Mouse (Mus musculus) inflammation-experienced regulatory T-cells, adult 6 months (primary cell): ENCODE data around the gene Cog1. TPM values are rescaled to one million over a fixed set of nuclear protein-coding genes. Genes with fewer than 3 reads are reported as not detected.

Source experiments
- ATAC-seq: one replicate; pipeline ENCODE4 v1.8.0; 2017
- polyA plus RNA-seq, 3 experiments: library from polyadenylated mRNA; unstranded; fragments of 100-300 nt; shearing (Covaris generic); gene quantifications; one replicate each; pipeline ENCODE4 v1.2.1; 2017

The Cog1 gene
- polyA plus RNA-seq, 3 experiments from 2014 or later = 14.9 to 16.9 (median 15.8) TPM

DNA sequence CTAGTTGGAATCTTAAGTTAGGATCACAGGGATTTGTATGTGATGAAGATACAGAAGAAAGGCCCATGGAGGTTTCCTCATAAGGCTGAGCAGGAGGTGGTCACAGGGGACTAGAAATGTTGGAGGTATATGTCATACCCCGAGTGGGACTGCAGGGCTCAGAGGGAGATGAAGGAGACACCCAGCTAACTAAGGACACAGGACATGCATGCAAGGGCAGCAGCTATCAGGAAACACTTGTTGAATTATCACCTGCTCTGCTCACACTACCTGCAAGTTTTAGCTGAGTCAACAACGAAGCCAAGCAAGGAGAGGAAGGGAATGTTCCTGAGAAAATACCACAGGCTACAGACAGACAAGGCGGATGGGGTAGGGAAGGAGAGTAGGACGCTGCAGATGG lies 18.7 kb downstream of the Cog1 start:
- no peak for ATAC-seq

DNA sequence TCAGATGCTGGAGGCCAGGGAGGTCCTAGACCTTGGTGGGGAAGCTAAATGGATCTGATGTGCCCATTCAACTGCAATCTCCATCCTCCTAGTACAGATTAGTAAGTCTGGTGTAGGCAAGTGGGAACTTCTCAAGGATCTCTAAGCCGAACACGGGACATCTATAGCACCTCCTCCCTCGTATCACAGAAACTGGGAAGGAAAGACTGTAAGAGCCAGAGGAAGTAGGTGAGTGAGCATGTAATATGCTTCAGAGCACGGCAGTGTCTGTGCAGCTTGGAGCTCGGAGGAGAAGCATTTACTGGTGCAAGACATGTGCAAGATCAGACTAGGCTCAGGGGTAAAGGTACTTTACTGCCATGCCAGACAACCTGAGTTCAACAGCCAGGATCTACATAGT lies 19.9 kb downstream of the Cog1 start:
- ATAC-seq = no peak

DNA sequence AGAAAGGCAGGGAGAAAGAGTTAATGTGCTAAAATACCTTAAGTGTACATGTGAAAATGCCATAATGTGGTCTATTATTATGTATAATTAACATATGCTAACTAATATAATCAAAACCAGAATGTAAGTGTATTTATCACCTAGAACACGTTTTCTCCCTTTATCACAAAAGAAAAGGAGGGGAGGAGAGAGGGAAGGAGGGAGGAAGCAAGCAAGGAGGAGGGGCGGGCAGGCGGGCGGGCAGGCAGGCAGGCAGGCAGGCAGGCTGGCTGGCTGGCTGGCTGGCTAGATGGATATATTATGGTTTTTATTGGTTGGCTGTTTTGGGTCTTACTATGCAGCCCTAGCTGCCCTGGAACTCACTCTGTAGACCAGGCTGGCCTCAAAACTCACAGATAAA lies 20.7 kb downstream of the Cog1 start:
- ATAC-seq = no peak

DNA sequence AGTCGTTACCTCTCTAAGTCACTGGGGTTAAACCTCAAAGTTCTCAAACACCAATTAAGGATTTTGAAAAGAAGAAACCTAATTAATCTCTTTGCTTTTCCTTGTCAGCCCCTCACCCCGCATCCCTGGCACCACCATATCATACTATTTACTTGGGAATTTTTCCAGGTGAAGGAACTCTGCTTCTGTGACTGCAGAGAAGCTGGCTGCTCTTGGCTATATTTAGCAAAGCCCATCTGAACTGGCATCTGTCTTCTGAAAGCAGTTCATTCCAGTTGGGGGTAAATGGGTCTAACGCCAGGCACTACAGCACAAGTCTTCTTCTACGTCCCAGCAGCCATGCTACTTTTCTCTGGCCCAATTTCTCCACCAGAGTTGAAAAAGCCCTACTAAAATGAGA lies 24.6 kb downstream of the Cog1 start:
- ATAC-seq = no peak

DNA sequence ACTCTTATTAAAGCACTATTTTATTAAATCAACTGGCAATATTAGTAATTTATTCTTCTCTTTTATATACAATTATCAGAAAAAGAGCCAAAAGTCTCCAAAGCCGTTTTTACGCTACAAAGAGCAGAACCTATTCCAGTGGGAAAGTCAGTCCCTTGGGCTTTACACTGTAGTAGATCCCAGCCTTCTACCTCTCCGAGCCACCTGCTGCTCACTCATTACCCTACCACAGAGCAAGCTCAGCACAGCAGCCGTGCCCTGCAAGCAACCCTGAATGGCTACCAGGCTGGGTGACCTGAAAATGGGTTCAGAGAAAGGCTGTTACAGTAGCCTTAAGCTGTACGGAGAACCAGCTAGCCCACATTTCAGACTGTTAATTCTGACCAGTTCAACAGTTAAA lies 25.6 kb downstream of the Cog1 start:
- ATAC-seq = no peak

DNA sequence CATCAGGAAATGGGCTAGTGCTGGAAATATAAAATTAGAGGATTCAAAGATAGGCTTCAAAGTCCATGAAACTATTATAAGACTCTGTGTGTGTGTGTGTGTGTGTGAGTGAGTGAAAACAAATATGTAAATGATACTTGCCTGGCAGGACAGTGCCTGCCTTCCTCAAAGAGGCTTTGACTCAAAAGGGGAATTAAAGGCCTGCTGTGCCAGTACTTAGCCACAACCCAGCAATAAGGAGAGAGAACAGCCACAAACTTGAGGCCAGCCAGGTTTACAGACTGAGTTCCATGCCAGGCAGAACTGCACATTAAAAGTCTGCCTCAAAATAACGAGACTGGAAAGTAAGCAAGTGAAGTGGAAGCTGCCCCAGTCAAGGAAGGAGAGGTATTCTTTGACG lies 27.9 kb downstream of the Cog1 start:
- no peak for ATAC-seq

DNA sequence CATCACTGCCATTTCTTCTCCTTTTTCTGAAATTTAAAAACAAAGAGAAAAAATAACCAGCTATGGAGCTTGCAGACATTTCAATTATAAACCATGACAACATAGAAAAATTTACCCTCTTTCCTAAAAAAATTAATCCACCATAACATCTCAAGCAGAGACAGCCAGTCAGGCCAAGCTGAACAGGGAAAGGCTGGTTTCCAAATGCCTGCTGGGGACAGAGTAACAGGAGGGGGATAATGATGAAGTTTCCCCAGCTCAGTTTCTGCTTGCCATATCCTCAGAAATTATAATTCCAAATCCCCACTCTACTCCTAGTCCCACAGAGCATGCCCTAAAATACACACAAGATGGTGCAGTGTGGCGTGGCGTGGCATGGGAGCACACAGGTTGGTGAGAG lies 28.4 kb downstream of the Cog1 start:
- ATAC-seq = no peak

DNA sequence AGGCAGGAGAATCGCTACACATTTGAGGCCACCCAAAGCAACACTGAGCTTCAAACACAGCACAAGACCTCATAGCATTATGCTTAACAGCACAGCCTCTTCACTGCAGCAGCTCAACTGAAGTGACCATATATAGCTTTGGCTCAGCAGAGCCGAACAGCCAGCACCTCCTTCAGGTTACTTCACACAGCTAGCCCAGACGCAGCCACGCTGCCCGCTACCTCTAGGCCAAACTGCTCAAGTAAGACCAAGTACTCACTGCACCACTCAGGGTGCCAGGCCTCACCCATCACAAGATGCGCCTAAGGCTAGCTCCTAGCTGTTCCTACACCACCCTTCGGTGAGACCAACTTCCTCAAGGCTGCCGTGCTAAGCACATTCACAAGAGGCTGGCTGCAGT lies 29.4 kb downstream of the Cog1 start:
- no peak for ATAC-seq

DNA sequence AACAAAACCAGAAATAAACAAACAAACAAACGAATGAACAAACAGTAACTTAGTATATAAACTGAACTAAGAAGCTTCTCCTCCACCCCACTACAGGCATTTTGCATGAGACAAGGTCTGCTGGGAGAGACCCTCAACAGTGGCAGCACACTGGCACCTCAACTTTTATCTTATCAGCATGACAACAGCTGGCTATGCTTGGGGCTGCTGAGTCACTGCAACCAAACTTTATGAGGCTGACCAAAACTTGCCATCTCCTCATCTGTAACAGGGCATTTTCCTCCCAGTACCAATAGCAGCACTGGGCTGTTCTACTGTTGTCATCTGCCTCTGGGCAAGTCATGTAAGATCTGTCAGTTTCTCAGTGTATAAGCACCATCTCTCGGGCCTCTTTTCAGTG lies 32.0 kb downstream of the Cog1 start:
- ATAC-seq = no peak

DNA sequence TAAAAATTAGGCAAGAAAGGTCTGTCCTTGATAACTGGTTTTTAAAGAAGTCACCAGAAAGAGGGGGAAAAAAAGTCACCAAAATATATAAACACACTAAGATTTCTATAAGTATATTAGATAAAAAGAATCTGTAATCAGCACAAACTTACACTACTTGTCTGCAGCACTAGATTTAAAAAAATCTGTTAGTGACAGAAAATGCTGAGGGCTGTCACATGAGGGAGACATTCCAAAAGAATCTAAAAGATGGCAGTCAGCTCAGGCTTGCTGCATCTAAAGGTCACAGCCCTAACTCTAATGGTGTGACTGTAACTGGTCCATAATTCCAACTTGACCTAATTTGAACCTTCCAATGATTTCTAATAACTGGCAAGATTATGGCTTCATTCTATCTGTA lies 33.0 kb downstream of the Cog1 start:
- ATAC-seq = no peak

DNA sequence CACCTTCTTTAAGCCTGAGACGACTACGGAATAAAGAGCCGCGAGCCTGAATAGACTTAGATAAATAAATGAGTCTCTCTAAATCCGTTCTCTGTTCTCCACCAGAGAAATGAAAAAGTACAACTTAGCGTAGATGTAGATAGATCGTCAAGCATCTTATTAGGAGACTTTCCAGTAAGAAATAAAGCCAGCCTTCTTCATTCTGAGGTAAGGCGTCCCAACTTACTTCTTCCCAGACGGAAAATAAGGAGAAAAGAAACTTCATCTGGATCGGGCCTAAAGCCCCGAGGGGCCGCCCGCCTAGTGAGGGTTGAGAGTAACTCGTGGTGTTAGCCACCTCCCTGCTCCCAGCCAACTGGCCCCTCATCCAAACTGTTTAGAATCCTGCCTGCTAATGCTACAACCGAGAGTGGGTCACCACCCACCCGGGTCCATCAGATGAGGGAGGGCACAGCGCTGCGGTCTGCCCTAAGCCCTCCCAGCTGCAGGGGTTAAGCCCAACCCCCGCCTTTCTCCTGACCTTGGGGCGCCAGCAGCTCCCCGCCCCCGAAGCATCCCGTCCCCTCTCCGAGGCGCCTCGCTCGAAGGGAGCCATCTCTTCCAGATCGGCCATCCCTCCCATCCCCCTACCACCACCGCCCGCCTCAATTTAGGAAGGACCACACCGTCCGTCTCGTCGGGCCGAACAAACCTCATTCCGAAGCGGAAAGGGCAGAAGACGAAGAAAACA lies 34.1 kb downstream of the Cog1 start:
- no peak for ATAC-seq

DNA sequence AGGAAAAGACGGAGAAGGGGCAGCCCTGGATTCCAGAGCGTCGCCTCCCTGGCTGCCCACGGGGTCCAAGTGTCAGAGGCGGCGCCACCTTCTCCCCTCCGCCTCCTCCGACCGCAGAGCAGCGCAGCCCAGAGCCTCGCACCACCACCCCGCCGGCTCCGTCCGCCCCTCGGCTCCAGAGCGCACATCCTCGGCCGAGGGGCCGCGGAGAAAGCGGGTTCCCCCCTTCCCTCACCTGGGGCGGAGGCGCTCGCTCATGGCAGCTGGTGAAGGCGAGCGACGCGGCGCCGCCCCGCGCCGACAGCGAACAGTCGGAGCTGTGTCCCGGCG lies 34.6 kb downstream of the Cog1 start:
- peak; percentile 38 for ATAC-seq

DNA sequence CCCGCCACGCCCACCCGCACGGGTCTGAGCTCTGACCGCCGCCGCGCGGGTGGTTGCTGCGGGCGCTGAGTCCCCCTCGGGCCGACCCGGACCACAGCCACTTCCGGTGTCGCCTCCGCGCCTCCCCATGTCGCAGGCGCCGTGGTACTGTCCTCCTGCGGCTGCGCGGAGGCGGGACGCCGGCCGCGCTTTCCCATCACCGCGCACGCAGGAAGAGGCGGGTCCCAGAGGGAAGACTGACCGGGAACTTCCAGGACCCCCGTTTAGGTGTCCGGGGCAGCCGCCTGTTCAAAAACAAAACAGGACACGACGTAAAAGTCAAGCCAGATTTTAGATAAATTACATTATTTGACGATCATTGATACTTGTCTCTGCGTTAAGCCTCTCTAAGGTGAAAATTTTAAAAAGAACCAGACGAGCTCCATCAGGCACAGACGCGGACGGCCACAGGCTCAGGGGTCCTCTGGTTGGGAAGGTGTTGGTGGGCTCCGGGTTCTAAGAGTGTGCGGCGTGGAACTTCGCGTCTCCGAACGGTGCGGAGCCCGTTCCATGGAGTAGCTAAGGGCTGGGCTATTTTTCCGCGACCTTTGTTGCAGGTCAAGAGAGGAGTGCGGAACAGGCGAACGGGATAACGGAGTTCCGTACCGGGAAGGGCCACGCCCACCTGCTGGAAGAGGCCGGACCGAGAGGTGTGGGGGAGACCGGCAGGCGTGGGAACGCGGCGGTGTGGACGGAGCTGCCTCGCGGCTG lies 35.2 kb downstream of the Cog1 start, which contains the start of the genes Fam104a and D11Wsu47e:
TSS of gene Fam104a (minus strand) at position 199 of the 750 bp plus-strand sequence.
TSS of gene D11Wsu47e (plus strand) at position 456 of the 750 bp plus-strand sequence.
- peak; percentile 89 for ATAC-seq

DNA sequence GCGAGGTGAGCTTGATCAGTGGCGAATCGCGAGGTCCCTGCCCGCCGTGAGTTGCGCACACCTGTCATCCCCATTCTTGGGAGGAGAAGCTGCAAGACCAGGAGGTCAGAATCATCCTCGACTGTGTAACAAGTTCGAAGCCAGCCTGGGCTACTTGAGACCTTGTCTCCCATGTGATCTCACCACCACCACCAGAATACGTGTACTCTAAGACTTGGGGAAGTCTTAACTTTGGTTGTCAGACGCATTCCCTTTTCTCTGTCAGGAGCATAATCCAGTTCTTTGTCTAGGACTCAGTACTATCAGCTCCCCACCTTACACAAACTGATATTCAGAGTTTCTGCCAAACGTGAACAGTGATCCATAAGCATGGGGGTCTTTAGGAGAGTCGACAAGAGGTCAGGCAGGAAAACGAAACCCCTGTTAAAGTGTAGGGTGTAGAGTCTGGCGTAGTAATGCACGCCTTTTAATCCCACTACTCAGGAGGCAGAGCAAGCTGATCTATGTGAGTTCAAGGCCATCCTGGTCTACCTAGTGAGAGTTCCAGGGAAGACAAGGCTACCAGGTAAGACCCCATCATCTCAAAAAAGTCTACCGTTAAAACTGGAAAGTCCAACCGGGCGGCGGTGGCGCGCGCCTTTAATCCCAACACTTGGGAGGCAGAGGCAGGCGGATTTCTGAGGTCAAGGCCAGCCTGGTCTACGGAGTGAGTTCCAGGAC lies 35.9 kb downstream of the Cog1 start:
- peak; percentile 12 for ATAC-seq

DNA sequence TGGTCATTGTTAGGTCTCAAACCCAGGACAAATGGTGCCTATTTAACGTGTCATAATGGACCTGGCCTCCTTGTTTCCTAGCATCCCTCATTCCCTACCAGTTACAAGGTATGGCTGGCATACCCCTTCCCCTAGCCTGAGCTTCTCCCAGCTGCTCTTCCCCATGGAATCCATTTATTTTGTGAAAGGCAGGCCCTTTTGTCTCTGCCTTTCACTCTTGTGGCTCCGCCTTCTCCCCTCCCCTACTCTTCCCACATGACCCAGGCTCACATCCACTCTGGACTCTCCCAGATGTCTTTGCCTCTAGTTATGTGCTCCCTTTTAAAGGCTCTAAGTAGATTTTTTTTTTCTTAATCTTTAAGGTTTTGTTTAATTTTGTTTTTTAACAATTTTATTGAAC lies 38.1 kb downstream of the Cog1 start:
- ATAC-seq = no peak

DNA sequence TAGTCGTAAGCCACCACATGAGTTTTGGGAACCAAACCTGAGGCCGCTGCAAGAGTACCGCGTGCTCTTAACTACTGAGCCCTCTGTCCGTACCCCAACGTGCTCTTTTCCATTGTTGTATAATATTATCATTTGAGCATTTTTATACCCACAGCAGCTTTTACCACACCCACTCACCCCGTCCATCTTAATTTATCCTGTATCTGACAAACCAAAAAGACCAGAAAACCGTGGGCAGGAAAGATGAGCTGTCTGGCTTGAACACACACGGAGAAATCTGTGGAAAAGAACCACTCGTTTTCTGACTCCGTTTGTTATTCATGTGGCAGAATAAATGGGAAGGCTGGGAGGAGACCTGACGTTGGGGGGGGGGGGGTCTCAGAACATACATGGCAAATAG lies 41.5 kb downstream of the Cog1 start:
- no peak for ATAC-seq

DNA sequence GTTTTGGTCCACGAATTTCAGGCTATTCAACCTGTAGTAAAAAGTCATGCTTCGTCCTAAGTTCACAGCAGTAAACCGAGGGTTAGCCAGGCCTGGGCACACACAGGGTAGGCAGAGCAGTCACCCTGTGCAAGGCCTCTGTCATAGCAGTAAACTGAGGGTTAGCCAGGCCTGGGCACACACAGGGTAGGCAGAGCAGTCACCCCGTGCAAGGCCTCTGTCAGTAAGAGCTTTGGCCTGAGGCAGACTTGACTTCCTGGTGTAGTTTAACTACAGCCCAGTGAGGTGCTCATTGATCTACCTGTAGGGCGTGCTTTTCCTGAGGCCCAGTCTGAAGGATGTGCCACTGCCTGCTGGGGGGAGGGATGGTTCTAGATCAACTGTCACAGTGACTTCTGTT lies 42.3 kb downstream of the Cog1 start:
- no peak for ATAC-seq

DNA sequence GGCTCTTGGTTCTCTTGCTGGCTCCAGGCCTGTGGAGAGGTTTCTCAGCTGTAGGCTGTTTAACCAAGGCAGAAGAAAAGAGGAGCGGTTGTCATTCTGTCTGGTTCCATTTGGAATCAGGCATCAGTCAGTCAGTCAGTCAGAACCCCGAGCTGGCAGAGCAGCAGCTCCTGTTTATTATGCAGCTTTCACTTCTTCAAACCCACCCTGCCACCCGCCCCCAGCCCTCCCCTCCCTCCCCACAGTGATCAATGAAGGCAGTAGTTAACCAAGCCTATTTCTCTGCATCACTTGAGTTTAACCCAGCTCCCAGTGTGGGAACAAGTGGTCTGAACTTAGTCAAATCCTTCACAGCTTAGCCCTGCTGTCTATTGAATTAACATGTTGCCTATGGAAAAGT lies 42.9 kb downstream of the Cog1 start:
- ATAC-seq = no peak

DNA sequence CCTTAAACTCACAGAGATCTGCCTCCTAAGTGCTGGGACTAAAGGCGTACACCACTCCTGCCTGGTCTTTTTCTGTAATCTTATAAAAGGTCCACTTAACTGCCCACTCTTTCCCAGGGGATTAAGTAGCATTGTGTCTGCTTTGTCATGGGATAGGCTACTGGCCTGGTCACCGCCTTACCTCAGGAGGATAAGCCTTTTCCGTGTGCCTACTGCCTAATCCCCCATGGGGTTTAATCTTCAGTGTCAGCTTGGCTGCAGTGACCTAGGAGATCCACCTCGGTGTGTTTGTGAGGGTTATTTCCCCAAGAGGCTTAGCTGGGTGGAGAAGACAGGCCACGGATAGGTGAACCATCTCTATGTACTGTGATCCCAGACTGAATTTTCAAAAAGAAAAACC lies 48.6 kb downstream of the Cog1 start:
- no peak for ATAC-seq

DNA sequence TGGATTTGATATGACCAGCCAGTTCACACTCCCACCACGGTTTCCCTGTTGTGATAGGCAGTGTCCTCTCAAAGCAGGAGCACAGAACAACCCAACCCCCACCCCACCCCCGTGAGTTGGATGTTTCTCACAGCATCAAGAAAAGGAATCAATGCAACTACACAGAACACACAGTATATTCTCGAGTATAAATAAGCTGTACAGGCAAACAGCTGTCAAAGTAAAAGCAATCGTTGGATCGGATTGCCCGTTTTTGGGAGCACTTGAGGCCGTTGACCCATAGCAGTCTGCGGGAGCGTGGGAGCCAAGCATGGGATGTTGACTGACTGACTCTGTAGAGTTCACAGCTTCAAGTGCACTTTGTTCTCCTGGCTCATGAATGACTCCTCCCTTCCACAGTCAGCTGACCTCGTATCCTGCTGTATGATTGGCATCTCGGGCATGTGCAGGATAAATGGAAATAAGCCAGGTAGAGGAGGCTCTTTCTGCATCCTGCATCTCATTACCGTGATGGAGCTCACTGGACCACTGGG lies 49.1 kb downstream of the Cog1 start:
- no peak for ATAC-seq

DNA sequence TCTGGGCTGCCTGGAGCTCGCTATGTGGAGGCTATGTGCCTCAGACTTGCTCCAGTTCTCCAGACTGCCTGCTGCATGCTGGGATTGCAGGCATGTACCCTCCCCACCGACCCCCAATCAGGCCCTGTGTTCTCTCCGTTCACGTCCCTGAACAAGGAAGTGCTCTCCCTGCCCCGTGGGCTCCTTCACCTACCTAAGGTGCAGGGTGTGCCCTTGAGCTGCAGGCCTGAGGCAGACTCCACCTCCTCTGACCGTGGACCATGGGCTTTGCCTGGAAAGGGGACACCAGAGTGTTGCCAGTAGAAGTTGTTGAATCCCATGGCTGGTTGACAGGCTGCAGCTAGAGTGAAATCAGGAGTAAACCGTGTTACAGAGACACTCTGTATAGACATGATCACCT lies 50.7 kb downstream of the Cog1 start:
- no peak for ATAC-seq

DNA sequence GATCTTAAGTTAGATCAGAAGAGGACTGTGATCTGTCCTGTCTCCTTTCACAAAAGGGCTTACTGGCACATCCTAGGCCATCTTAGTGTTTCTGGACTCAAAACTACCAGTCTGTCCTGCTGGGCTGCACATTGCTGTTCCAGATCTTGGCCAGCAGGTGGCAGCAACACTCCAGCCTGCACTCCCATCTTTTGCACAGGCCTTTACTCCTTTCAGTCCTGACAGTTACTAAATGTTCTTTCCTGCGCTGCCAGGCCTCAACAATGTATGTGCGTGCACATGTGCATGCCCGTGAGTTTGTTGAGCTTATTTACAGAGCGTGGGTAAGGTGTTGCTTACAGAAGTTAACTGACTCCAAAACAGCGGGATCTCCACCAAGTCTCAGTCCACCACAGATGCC lies 54.8 kb downstream of the Cog1 start:
- ATAC-seq = peak; percentile 69

DNA sequence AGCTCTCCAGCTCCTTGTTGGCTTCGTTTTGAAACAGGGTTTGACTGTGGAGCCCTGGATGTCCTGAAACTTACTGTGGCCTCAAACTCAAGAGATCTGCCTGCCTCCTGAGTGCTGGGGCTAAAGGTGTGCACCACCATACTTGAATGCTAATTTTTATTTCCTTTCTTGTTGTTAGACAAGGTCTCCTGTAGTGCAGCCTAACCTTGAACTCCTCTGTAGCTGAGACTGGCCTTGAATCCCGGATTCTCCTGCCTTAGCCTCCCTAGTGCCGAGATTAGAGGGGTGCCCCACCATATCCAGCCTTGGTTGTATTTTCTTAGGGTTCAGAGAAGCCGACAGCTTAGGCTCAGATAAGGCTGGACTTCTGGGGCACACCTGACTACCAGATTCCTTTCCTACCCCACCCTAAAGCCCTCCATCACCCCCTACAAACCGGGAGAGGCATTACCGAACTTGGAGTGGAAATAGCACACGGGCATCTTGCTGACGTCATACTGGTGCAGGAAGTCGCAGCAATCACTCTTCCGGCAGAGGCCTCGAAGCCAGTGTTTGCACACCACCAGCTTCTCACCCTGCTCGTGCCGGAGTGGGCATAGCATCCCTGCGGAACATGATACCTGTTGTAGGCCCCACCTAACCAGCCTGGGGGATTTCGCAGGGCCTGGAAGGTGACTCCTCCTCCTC lies 57.1 kb downstream of the Cog1 start:
- no peak for ATAC-seq
